Mouse (Mus musculus): ENCODE results near the gene Gkn3. TPM values are rescaled to one million over a fixed set of nuclear protein-coding genes. Genes with fewer than 3 reads are reported as not detected.
A peak's percentile ranks its signal among the peaks of the same experiment; 100 is the strongest.

Gene Gkn3
- polyA plus RNA-seq, 1 experiment: not detected

GRCm38 (mm10) chr6:87424037-87424816, 35.5 kb upstream of the Gkn3 start:
- no peak for TF ChIP-seq FOSL1 (IDR thresholded peaks at IDR 0.05; ENCODE audit: insufficient read depth, low read length, poor library complexity, severe bottlenecking)
- TF ChIP-seq USF1 (IDR thresholded peaks at IDR 0.05; ENCODE audit: low read depth): no peak
- TF ChIP-seq MAX (IDR thresholded peaks at IDR 0.05): no peak
- no peak for TF ChIP-seq MYOD1 (IDR thresholded peaks at IDR 0.05; ENCODE audit: control insufficient read depth, insufficient read length, low read depth)
- TF ChIP-seq CEBPB (IDR thresholded peaks at IDR 0.05; ENCODE audit: low read depth): no peak
- TF ChIP-seq CTCF (IDR thresholded peaks at IDR 0.05; ENCODE audit: control insufficient read depth, insufficient read depth, insufficient read length): no peak
- no peak for TF ChIP-seq MYOG (IDR thresholded peaks at IDR 0.05; ENCODE audit: control insufficient read depth, extremely low read depth, insufficient read length)
- H3K36me3 ChIP-seq (ENCODE audit: control insufficient read depth, insufficient read depth): no peaks in the 10 kb centered on the region
- no peaks in the 10 kb centered on the region for H3K79me2 ChIP-seq (ENCODE audit: control insufficient read depth, insufficient read depth)

DNA sequence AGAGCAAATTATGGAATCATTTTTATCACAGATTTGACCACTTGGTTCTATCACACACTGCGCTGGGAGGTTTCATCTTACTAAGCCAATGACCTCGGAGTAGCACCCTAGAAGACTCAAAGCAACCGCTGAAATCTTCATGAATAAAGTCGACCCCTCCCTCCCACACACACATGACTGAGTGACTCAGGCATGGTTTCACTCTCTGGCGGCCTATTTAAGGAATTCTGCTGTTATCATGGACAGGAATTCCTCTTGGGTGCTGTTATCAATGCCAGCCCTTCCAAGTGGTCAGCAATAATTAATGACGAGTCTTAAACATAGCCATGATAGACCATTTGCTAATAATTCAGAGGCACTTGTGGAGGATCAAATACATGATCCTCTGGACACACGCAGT, 33.6 kb upstream of the Gkn3 start:
- Histone ChIP-seq H3ac (ENCODE audit: control insufficient read depth, insufficient read length, low read depth) (no peak overlapping the region), H3K4me3 (ENCODE audit: insufficient read depth, poor library complexity, severe bottlenecking) (no peak overlapping the region), H3K79me3 (ENCODE audit: low read depth) (no peaks in the 10 kb centered on the region), H3K79me2 (ENCODE audit: control insufficient read depth, insufficient read depth) (no peaks in the 10 kb centered on the region), H3K27me3 (ENCODE audit: control insufficient read depth, insufficient read depth, insufficient read length) (no peaks in the 10 kb centered on the region), H3K36me3 (ENCODE audit: control insufficient read depth, insufficient read depth) (no peaks in the 10 kb centered on the region)
- no peak for TF ChIP-seq FOSL1 (IDR thresholded peaks at IDR 0.05; ENCODE audit: insufficient read depth, low read length, poor library complexity, severe bottlenecking)
- peak; percentile 45 for TF ChIP-seq USF1 (IDR thresholded peaks at IDR 0.05; ENCODE audit: low read depth)

More at GRCm38 (mm10) chr6:87424037-87424816, 35.5 kb upstream of the Gkn3 start:
- Histone ChIP-seq H3ac (ENCODE audit: control insufficient read depth, insufficient read length, low read depth) (no peak overlapping the region), H3K27me3 (ENCODE audit: control insufficient read depth, insufficient read depth, insufficient read length) (no peaks in the 10 kb centered on the region), H3K79me3 (ENCODE audit: low read depth) (no peaks in the 10 kb centered on the region), H3K4me3 (ENCODE audit: insufficient read depth, poor library complexity, severe bottlenecking) (no peak overlapping the region)

DNA sequence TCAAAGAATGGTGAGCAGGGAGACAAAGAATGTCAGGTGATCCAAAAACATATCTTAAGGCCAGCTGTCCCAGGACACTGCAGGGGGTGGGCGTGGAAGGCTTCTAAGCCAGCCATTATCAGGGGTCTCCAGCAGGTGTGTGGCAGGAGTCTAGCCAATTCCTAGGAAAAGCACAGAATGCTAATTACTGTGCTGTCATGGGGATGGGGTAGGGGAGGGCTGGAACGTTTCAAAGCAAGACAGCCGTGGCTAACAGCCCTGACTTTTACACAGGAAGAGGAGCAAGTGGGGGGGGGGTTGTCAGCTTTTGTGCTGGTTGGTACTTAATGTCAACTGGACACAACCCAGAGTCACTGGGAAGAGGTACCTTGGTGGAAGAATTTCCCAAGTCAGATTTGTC, 23.3 kb upstream of the Gkn3 start:
- H3K4me3 ChIP-seq (ENCODE audit: insufficient read depth, poor library complexity, severe bottlenecking): no peak overlapping the region
- no peak overlapping the region for H3ac ChIP-seq (ENCODE audit: control insufficient read depth, insufficient read length, low read depth)
- no peaks in the 10 kb centered on the region for H3K36me3 ChIP-seq (ENCODE audit: control insufficient read depth, insufficient read depth)
- TF ChIP-seq MYOD1 (IDR thresholded peaks at IDR 0.05; ENCODE audit: control insufficient read depth, insufficient read length, low read depth): no peak
- no peak for TF ChIP-seq CTCF (IDR thresholded peaks at IDR 0.05; ENCODE audit: control insufficient read depth, insufficient read depth, insufficient read length)
- TF ChIP-seq USF1 (IDR thresholded peaks at IDR 0.05; ENCODE audit: low read depth): no peak
- no peak for TF ChIP-seq FOSL1 (IDR thresholded peaks at IDR 0.05; ENCODE audit: insufficient read depth, low read length, poor library complexity, severe bottlenecking)
- no peak for TF ChIP-seq MAX (IDR thresholded peaks at IDR 0.05)
- no peak for TF ChIP-seq MYOG (IDR thresholded peaks at IDR 0.05; ENCODE audit: control insufficient read depth, extremely low read depth, insufficient read length)
- H3K79me3 ChIP-seq (ENCODE audit: low read depth): no peaks in the 10 kb centered on the region
- H3K79me2 ChIP-seq (ENCODE audit: control insufficient read depth, insufficient read depth): no peaks in the 10 kb centered on the region
- H3K27me3 ChIP-seq (ENCODE audit: control insufficient read depth, insufficient read depth, insufficient read length): no peaks in the 10 kb centered on the region

DNA sequence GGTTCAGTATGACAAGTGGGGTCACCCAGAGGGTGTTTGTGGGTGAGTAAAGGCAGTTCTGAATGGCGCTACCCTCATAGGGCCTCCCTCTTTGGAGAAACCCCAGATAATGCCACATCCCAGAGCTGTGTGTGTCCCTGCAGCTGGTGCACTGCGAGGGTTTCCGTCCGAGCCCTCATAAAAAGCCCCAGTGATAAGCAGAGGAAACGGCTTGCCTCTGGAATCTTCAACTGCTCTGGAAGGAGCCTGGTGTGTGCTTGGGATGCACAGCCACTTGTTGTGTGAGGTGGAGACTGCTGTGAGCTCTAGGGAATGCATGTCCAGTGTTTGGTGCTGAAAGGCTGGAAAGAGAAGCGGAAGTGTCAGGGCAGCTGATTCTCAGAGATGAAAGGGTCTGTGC, 12.7 kb upstream of the Gkn3 start:
- Histone ChIP-seq H3K36me3 (ENCODE audit: control insufficient read depth, insufficient read depth) (no peaks in the 10 kb centered on the region), H3K79me3 (ENCODE audit: low read depth) (no peaks in the 10 kb centered on the region), H3K4me3 (ENCODE audit: insufficient read depth, poor library complexity, severe bottlenecking) (no peak overlapping the region), H3K27me3 (ENCODE audit: control insufficient read depth, insufficient read depth, insufficient read length) (peaks cover 8% of the 10 kb centered on the region), H3ac (ENCODE audit: control insufficient read depth, insufficient read length, low read depth) (no peak overlapping the region), H3K79me2 (ENCODE audit: control insufficient read depth, insufficient read depth) (no peaks in the 10 kb centered on the region)
- TF ChIP-seq MAX (IDR thresholded peaks at IDR 0.05) (no peak), MYOG (IDR thresholded peaks at IDR 0.05; ENCODE audit: control insufficient read depth, extremely low read depth, insufficient read length) (no peak), USF1 (IDR thresholded peaks at IDR 0.05; ENCODE audit: low read depth) (no peak), FOSL1 (IDR thresholded peaks at IDR 0.05; ENCODE audit: insufficient read depth, low read length, poor library complexity, severe bottlenecking) (no peak), CEBPB (IDR thresholded peaks at IDR 0.05; ENCODE audit: low read depth) (no peak), CTCF (IDR thresholded peaks at IDR 0.05; ENCODE audit: control insufficient read depth, insufficient read depth, insufficient read length) (no peak), MYOD1 (IDR thresholded peaks at IDR 0.05; ENCODE audit: control insufficient read depth, insufficient read length, low read depth) (no peak)

DNA sequence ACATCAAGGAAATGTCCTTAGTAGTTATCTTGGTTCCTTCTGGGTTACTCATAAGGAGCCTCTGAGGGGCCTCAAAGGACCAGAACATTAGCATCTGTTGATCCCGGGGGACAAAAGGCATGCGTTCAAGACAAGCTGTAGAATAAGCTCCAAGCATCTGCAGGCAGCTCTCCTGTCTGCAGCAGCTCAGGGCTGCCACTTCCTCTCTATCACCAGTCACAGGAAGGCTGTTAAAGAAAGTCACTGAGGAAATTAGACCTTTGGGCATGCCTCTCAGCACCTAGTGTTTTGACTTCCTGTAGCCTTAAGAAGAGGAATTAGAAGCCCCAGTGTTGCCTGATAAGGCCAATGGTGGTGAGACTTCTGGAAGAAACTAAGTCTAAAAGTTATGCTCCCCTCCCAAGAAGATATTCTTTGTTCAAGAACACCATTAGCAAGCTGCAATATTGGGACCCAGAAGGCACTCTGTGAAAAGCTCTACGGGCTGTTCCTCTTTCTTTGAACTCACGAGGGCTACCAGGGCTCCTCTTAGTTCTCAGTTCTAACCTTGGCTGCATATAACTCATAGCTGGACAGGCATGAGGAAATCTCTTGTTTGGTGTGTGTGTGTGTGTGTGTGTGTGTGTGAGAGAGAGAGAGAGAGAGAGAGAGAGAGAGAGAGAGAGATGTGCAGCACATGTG, 11.3 kb upstream of the Gkn3 start:
- H3ac ChIP-seq (ENCODE audit: control insufficient read depth, insufficient read length, low read depth): no peak overlapping the region
- H3K36me3 ChIP-seq (ENCODE audit: control insufficient read depth, insufficient read depth): no peaks in the 10 kb centered on the region
- TF ChIP-seq CTCF (IDR thresholded peaks at IDR 0.05; ENCODE audit: control insufficient read depth, insufficient read depth, insufficient read length) (no peak), MYOD1 (IDR thresholded peaks at IDR 0.05; ENCODE audit: control insufficient read depth, insufficient read length, low read depth) (no peak), MYOG (IDR thresholded peaks at IDR 0.05; ENCODE audit: control insufficient read depth, extremely low read depth, insufficient read length) (no peak), USF1 (IDR thresholded peaks at IDR 0.05; ENCODE audit: low read depth) (no peak), CEBPB (IDR thresholded peaks at IDR 0.05; ENCODE audit: low read depth) (no peak), FOSL1 (IDR thresholded peaks at IDR 0.05; ENCODE audit: insufficient read depth, low read length, poor library complexity, severe bottlenecking) (no peak), MAX (IDR thresholded peaks at IDR 0.05) (no peak)
- H3K4me3 ChIP-seq (ENCODE audit: insufficient read depth, poor library complexity, severe bottlenecking): no peak overlapping the region
- no peaks in the 10 kb centered on the region for H3K79me3 ChIP-seq (ENCODE audit: low read depth)
- peaks cover 8% of the 10 kb centered on the region for H3K27me3 ChIP-seq (ENCODE audit: control insufficient read depth, insufficient read depth, insufficient read length)
- no peaks in the 10 kb centered on the region for H3K79me2 ChIP-seq (ENCODE audit: control insufficient read depth, insufficient read depth)

All from C2C12 (cell line).